In genomic region chr7:63969941-63970340, GRCm38 (mm10) we compare ENCODE assay signal across 33 mouse cellular contexts. TPM values are rescaled to one million over a fixed set of nuclear protein-coding genes. Genes with fewer than 3 reads are reported as not detected.
"Had no signal": no experiment of that assay in that cellular context is flagged by ENCODE, and none has a peak within 500 bp of the region (broad histone marks: within the 10 kb centered on the region; RNA-seq: fewer than 3 reads in every experiment).

No protein-coding gene starts in this region.

- H3K4me2 ChIP-seq: liver, embryonic 13.5 days; midbrain, embryonic 12.5 days; midbrain, embryonic 15.5 days; neural tube, embryonic 13.5 days had no signal

- DNase-seq: kidney, adult 8-10 months; kidney, postnatal 25 days; liver, embryonic 13.5 days; lung, adult 2 months; lung, postnatal 14 days; lung, postnatal 4 days; retina, postnatal 1 day; thymus, adult 18-20 months; thymus, postnatal 36 days had no signal

- H3K27ac ChIP-seq: kidney, postnatal 0 days; liver, embryonic 13.5 days; midbrain, embryonic 12.5 days; midbrain, embryonic 15.5 days; neural tube, embryonic 13.5 days had no signal

- ATAC-seq: midbrain, embryonic 15.5 days had no signal

- H3K4me3 ChIP-seq: liver, embryonic 13.5 days; midbrain, embryonic 12.5 days; midbrain, embryonic 15.5 days; myocyte; neural tube, embryonic 13.5 days had no signal

- H3K9ac ChIP-seq: liver, embryonic 13.5 days; midbrain, embryonic 12.5 days; midbrain, embryonic 15.5 days; neural tube, embryonic 13.5 days had no signal

- H3K9me3 ChIP-seq: liver, embryonic 13.5 days; midbrain, embryonic 12.5 days; midbrain, embryonic 15.5 days; neural tube, embryonic 13.5 days had no signal

- H3K36me3 ChIP-seq: liver, embryonic 13.5 days; midbrain, embryonic 12.5 days; midbrain, embryonic 15.5 days; neural tube, embryonic 13.5 days had no signal

- H3K27me3 ChIP-seq: liver, embryonic 13.5 days; midbrain, embryonic 12.5 days; midbrain, embryonic 15.5 days; neural tube, embryonic 13.5 days had no signal

RNA-seq across cellular contexts. Expression of gene E030018B13Rik, which starts 53.3 kb away (rescaled TPM):
- total RNA-seq: layer of hippocampus, adult 8-10 months; layer of hippocampus, postnatal 14 days; left cerebral cortex, postnatal 10 days; left cerebral cortex, postnatal 36 days; megakaryocyte progenitor cell, adult 5-6 weeks; megakaryocyte-erythroid progenitor cell, adult 5-6 weeks; monocyte, adult 5-6 weeks; neutrophil, adult 5-6 weeks had no signal
- polyA plus RNA-seq: kidney, postnatal 0 days; large intestine, adult 2 months; limb, embryonic 11.5 days; limb, embryonic 14.5 days; liver, adult 2 months; liver, embryonic 13.5 days; liver, embryonic 16.5 days; lung, adult 2 months; lung, embryonic 16.5 days; midbrain, embryonic 12.5 days; small intestine, adult 2 months; spleen, adult 2 months; stomach, embryonic 16.5 days; testis, adult 2 months; urinary bladder, adult 2 months had no signal
